Mouse (Mus musculus) CH12F3 (cell line): ENCODE data around the gene Dnah17.

Source experiments
- in situ Hi-C: fragments of 300-500 bp; cut with MboI; formaldehyde crosslinking; loops from 2 replicates; pipeline ENCODE4 v1.14.3; 2020; ENCODE audit warnings: low sequenced_read_pairs

Gene Dnah17

DNA sequence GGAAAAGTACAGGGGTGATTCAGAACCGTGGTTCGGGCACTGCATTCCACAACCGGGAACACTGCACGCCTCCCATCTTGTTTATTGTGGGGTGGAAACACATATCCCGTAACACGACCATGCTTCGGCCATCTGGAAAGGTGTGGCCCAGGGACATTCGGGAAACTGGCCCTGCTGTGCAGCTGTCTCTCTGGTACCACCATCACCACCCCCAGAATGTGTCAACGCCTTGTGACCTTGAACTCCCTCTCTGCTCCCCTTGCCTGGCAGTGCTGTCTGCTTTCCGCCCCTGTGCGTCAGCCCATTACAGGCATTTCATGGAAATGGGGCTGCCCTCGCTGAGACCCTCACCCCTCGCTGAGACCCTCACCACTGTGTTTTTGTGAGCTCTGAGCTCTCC lies 96.0 kb downstream of the Dnah17 start:
- in situ Hi-C loops = no loop called here

DNA sequence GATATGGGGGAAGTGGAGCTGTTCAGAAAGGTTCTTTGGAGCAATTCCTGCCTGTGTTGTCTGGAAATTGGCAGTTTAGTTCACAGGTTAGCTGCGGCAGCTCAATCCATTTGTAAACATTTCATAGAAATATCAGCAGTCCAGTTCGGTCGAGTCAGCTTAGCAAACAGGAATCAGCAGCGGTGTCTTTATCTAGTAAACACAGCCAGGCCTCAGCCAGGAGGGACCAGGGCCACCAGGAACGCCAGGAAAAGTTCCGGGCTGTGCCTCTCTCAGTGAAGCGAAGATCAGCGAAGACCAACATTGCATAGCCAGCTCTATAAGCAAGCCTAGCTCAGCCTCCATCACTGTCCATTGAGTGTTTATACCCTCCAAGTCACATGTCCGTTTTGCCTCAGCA lies 99.3 kb downstream of the Dnah17 start:
- in situ Hi-C loops = no loop called here

DNA sequence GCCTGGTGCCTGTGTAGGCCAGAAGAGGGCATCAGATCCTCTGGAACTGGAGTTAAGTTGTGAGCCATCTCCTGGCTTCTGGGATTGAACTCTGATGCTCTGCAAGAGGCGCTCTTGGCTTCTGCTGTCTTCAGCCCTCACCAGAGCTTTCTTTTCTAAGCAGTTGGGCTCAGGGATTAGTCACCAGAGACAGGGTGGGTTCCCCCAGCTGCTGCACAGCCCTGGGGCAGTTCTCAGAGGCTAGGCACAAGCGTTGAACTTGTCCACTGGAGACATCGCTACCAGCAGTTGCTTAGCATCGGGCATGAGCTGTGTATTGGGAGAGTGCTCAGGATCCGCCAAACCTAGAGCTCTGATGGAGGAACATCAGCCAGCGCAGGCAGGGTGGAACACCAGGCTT lies 101.3 kb downstream of the Dnah17 start:
- in situ Hi-C loops = no loop called here

DNA sequence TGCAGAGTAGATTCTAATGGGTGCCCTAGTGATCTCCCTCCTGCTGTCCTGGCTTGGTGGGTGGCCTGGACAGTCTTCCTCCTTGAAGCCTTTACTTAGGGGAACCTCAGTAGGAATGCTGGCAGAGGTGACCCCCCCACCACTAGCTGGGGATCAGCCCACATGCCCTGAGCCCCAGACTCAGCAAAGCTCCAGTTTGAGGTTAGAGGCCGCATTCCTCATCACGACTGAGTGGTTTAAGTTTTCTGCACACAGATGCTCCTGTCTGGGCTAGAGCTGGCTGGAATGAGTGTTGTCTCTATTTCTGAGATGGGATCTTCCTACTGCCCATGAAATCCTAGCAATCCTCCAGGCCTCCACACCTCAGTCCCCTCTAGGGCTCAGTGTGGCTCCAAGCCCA lies 106.3 kb downstream of the Dnah17 start:
- in situ Hi-C loops = no loop called here

DNA sequence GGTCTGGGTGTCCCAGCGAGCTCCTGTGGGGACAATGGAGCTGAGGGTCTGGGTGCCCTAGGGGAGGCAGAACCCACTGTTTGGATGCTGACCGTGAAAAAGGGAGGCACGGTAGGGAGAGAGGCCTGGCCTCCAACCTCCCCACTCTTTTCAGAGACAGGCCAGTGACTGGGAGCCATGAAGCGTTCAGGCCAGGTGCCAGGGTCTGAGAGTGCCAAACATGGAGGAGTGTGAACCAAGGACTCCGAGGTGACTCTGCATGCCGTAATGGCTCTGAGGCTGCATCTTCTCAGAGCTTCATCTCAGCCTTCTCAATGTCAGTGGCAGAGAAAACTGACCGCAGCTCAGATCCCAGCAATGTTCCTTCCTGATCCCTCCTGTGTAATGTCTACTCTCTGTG lies 107.0 kb downstream of the Dnah17 start:
- in situ Hi-C loops = no loop called here

DNA sequence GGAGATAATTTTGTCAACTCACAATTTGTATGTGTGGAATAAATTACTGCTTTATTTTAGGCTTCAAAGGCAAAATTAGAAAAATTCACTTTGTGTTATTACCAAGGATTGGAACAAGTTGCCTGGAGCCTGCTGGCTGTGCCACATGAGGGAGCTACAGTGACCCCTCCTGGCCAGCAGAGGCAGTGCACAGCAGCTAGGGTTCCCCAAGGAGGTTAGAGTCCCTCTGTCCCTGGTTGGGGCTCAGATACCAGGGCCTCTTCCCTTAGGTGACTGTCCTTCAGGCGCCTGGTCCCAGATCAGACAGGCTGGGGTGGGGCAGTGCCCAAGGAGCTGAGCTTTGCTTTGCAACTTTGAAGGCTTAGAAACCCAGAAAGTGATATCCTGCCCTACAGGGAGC lies 108.6 kb downstream of the Dnah17 start:
- in situ Hi-C loops = no loop called here

DNA sequence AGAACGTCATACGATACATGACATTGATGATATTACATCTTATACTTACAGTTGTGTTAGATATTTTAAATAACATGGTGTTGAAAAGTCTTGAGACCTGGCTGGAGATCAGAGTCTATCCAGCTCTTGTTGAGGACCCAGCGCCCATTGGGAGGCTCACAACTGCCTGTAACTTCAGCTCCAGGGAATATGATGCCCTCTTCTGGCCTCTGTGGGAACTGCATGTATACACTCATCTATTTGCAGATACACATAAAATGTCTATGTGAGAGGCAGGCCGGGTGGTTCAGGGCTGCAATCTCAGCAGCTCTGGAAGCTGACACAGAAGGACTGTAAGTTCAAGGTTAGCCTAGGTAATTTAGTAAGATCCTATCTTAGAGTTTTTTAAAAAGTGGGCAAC lies 112.1 kb downstream of the Dnah17 start:
- in situ Hi-C loops = no loop called here

DNA sequence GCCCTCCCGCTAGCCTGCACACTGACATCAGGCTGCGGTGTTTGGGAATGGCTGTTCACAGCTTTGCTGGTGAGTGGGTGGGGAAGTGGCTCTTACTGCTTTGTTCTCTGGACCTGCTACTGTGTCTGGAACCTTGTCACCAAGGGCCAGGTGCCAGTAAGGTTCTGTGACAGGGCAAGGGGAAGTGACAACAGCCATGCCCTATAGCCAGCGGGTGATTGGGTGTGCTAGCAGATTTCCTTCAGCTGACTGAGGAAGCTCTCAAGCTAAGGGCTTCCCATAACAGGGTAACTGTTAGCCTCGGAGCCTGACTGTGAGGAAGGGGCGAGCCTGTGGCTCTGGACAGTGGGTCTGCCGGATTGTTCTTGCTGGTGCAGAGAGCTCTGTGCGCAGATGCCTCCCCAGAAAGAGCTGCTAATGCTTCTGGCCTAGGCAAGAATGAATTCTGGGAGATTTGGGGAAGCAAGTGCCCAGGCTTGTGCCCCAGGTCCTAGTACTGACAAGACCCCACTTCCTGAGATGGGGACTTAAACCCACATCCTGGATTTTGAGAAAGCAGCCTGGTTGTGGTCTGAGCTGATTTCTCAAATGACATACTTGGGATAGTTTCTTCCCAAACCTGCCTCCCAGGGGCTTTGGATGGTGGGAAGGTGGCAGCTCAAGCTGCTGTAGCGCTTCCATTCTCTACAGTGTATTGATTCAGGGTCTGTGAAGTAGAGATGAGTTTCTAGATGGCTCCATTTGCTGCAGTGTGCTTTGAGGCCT lies 114.9 kb downstream of the Dnah17 start:
- in situ Hi-C loops = no loop called here

DNA sequence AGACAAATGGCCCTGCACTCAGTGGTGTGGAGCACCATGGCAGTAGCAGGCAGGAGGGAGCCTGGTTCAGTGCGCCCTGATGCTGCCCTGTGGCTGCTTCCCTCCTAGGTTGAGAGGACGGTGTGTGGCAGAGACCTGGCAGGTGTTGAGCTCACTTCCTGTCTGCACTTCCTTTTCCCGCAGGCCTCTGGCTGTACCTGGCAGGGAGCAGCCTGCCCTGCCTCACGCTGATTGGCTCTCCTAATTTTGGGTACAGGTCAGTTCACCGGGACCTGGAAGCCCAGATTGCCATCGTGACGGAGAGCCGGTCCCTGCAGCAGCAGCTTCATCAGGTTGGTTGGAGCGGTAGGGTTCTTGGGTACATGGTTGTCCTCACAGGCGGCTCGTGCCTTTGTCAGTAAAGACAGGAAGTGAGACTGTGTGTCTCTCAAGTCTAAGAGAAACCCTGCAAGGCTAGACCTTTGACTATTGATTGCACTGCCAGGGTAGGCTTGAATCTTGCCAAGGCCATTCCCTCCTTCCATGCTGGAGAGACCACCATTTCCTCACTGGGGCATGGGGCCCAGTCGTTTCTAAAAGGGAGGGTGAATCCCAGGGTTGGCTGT lies 115.9 kb downstream of the Dnah17 start:
- in situ Hi-C loops = no loop called here

DNA sequence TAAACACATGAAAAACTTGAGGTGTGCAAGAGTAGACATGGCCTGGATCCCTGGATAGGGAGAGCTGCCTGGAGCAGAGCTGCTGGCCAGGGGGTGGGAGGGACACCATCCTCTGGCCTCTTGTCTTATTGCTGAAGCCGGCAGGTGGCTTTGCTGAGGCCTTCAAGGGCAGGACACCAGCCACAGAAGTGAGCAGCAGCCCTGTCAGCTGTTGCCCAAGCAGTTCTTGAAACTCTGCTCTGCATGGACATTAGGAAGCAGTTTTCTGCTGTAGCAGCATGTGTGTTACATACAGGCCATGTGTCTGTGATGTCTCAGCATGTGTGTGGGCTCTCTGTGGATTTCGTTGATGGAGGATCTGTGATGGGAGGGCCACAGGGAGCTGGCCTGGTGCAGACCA lies 117.1 kb downstream of the Dnah17 start:
- in situ Hi-C loops = no loop called here

DNA sequence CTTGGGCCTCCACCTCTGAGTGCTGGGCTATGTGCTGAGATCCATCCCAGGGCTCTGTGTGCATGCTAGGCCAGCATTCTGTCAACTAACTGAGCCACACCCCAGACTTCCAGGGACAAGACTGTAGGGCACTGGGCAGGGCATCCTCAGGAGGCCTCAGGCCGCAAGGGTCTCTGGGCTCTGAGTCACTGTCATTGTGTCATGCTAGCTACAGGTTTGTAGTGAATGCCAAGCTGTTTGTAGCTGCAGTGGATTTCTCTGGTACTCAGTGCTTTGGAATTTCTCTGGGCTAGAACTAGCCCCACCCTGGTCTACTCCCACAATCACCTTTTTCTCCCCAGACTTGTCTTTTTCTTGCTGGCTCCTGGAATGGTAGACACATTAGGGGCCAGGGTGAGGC lies 117.8 kb downstream of the Dnah17 start:
- in situ Hi-C loops = no loop called here

DNA sequence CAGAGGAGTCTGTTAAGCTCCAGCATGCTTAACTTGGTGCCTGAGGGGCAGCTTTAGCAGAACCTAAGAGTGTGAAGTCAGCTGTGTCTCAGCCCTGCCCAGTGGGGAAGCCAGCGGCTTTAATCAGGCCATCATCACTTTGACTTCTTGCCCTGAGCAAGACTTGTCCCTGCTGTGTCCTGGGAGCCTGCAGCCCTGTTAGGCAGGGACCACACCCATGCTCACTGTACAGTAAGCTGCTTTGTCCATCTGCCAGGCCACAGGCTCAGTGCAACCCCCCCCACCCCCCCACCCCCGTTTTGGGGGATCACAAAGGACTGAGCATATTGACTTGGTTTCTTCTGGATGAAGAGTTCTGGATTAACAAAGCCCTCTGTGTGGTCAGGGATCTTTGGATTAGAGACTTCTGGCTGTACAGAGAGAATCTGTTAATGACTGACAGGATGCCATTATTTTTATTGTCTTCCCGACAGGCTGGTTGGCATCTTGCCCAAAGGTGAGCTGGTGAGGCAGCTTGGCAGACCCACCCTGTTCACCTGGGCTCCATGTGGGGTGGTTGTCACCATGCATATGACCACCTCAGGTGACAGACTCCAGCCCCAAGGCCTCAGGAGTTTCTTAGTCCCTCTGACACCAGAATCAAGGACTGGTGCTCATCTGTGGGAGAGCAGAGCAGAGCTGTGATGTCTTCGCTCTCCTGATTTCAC lies 120.4 kb downstream of the Dnah17 start:
- in situ Hi-C loops = no loop called here

DNA sequence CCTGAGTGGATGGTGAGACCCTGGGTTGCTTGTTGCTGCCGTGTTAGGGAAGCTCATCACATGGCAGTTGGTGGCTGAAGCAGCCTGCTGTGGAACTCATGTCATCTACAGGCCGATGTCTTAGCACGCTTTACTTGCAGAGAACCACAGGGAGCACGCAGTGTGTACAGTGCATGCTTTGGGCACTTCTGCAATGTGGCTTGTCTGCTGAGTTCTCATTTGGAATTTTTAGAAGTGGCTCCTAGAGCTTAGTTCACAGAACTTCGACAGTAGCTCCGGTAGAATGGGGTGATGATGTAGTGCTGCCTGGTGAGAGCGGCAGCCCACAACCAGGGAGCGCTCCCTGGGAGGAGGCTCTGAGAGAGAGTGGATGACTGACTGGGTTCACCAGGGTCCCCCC lies 121.6 kb downstream of the Dnah17 start:
- in situ Hi-C loops = no loop called here

DNA sequence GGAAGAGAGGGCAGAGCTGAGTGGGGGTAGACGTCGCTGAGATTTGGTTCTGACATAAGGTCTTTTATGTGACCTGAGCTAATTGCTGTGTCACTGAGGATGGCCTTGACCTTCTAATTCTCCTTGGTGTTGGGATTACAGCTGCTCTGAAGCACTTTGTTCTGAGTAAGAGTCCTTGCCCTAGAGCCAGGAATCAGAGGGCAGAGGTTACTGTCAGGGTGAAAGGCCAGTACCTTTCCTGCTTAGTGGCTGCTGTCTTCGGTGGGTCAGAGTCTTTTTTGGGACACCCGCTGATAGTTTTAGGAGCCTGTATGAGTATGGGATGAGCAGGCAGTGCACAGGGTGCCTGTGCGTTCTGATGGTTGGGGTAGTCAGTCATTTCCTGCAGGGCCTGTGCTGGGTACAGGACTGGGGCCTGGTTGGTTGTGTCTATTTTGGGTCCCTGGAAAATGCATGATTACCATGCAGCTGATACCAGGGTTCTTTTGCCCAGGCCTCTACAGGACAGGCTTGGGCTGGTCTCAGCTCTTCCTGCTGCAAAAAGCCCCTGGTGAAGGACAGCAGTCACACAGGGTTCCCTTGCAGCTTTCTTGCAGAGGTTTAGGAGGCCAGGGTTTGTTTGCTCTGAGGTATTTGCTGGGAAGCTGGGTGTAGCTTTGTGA lies 122.2 kb downstream of the Dnah17 start:
- in situ Hi-C loops = no loop called here

DNA sequence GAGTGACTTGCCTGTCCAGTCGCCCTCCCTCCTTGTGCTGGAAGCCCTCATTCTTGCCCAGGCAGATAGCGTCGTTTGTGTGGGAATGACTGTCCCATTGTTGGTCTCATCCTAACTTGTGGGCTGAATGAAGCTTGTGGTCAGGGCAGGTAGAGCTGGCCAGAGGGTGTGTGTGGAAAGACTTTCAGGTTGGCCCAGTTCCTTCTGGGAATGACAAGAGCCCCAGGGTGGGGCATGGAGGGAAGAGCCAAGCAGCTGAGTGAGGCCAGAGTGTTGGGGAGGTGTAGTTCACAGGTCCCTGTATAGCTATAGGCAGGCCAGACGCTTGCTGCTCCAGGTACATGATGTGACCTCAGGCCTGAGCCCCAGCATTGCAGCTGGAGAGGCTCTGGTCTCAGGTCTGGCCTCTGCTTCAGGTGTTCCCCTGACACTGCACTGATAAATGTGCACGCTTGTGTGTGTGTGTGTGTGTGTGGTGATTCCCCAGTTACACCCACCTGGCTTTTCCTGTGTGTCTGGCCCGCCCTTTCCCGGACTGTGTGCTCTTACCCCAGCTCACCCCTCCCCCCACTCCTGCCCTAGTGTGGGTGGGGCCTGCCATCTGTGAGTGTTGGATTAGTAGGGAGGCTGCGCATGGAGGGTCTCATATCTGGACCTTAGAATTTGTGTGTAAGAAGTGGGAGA lies 122.8 kb downstream of the Dnah17 start:
- in situ Hi-C loops = no loop called here

DNA sequence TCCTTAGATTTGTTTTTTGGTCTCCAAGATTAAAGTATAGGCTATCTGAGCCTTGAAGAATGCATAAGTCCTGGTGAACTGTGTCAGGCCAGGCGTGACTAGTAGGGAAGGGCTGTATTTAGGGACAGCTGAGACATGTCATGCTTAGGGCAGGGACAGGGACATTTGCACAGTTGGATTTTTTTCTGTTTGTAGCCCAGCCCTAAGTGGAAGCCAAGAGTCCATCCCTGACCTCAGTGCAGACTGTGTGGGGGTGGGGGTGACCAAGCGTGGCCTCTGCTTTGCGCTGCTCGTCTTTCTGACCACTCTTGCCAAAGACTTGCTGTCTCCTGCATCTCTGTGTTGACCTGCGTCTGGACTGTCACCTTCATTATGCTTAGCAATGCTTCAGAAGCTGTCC lies 126.2 kb downstream of the Dnah17 start:
- in situ Hi-C loops = no loop called here

DNA sequence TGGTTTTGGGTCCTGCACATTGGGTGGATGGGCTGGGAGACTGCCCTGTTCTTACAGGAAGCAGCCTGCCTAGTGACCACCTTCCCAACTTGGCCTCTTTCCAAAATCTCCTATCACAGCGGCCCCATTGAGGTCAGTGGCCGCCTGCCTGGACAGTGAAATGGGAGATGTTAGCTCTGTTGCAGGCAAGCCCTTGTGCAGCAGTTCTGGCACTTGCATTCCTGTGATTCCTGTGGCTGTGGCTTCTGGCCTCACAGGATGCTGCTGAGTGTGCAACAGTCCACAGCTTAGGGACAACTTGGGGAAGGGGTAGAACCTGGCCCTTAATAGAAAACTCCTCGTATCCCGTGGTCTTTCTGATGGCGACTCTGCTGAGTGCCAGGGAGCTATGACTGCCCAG lies 126.7 kb downstream of the Dnah17 start:
- in situ Hi-C loops = no loop called here

DNA sequence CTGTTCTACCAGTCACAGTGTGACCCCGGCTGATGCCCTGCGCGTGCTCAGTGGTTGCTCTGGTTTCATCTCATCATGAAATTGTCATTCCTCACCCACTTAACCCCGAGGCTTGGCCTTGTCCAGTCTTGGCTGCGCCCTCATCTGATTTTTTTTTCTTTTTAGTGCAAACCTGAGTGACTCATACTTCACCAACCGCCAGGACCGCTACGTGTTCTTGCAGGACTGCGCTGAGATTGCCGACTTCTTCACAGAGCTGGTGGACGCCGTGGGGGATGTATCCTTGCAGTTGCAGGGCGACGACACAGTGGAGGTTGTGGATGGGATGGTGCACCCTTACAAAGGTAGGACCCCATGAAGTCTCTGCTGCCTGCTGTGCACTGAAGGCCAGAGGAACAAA lies 127.3 kb downstream of the Dnah17 start:
- in situ Hi-C loops = no loop called here

DNA sequence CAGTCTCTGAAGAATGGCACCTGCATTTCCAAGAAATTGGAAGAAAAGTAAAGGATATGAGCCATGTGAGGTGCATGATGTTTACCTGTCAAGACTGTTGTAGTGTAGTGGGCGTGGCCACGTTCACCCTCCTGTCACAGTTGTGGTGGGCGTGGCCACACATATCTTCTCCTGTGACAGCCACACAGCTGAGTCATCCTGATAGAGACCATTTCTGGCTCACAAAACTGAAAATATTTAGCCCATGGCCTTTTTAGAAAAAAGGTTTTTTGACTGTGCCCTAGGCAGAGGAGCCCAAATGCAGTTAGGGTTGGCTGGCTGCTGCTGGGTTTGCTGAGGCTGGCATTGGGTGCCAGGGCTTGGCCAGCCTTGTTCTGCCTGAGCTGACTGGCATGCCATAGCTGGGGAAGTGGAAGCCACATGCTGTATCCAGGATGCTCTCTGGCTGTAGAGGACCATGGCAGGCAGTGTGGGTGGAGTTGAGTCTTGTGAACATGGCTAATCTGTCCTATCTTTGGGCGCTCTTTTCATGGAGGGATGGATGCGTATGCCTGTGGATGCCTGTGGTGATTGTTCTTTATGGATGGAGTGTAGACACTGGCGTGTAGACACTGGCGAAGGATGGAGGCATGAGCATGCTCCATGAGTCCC lies 129.7 kb downstream of the Dnah17 start:
- in situ Hi-C loops = no loop called here

DNA sequence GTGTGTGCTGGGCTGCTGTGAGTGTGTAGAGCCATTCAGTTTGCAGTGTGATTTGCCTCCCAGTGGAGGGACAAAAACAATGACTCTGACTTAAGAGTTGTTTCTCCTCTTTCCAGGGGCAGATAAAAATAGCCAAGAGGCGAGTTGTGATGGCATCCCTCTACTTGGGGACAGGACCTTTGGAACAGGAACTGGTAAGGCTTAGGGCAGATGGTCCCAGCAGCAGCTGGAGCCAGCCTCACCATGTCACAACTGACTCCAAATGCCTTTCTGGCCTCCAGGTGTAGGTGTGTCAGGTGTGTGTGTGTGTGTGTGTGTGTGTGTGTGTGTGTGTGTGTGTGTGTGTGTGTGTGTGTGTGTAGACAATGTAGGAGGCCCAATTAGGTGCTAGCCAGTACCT lies 130.4 kb downstream of the Dnah17 start:
- in situ Hi-C loops = no loop called here
